Mouse (Mus musculus): ENCODE data around the gene Tbc1d2b. TPM values are rescaled to one million over a fixed set of nuclear protein-coding genes. Genes with fewer than 3 reads are reported as not detected.

Gene Tbc1d2b
- polyA plus RNA-seq, 1 experiment from 2014 or later, result 22.7 TPM

DNA sequence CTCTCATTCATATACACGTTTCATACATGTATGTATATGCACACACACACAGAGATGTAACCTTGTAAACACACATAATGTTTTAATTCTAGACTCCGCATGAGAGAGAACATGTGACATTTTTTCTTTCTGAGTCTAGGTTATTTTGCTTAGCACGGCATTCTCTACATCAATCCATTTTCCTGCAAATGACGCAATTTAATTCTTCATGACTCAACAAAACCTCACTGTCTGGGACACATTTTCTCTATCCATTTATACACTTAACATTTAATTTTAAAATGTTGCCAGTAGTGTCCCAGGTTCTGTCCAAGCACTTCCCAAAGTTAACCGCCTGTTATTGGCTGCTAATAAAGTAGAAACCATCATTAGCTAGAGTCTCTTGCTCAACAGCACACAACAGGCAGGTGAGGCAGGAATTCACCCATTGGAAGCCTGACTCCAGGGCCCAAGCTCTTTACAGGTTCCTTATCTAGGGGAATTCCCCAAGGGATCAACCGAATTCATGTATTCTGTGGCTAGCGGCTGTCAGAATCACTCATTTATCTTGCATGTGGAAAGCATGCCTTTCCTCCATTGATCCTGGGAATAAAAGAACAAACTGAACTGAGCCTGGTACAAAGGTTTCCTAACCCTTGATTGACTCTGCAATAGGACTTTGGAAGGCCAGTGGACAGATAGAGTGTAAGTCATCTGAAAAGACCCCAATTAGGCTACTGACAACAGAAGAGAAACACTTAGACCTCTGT is 7.8 kb downstream of the Tbc1d2b start:
- Histone ChIP-seq H3K4me1 (peaks cover 47% of the 10 kb centered on the region), H3K4me3 (no peak overlapping the region), H3K36me3 (0 out of 2 replicates have a peak, but pooled peaks cover 6% of the 10 kb centered on the region), H3K4me2 (no peak overlapping the region), H3K9me3 (no peaks in the 10 kb centered on the region), H3K27me3 (no peaks in the 10 kb centered on the region), H3K27ac (no peak overlapping the region), H3K9ac (no peak overlapping the region)
- ATAC-seq (ENCODE audit: borderline replicate concordance, extremely low read depth, low FRiP score, low TSS enrichment), result no peak
- 82% methylated on average over 7 of the region's 7 CpGs for WGBS

DNA sequence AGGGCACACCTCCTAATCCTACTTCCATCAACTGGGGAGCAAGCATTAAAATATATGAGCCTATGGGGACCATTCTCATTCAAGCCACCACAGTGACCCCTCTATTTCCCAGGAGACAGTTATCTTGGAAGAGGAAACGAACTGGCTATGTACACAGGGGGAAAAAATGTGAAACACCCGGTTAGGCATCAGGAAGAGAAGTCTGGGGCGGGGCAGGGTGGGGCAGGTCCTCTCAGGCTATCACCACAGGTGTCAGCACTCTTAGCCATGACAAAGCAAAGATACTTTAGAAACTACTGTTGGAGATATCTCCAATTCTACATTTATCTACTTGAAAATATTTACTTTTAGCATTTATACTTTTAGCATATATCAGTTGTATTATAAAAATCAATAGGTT is 8.5 kb downstream of the Tbc1d2b start:
- no peak overlapping the region for H3K4me2 ChIP-seq
- H3K9me3 ChIP-seq, result no peaks in the 10 kb centered on the region
- no peaks in the 10 kb centered on the region for H3K27me3 ChIP-seq
- no peak overlapping the region for H3K27ac ChIP-seq
- peaks cover 45% of the 10 kb centered on the region for H3K4me1 ChIP-seq
- H3K4me3 ChIP-seq, result no peak overlapping the region
- WGBS, result 48% methylated on average over 3 of the region's 3 CpGs
- ATAC-seq (ENCODE audit: borderline replicate concordance, extremely low read depth, low FRiP score, low TSS enrichment), result no peak
- no peak overlapping the region for H3K9ac ChIP-seq
- H3K36me3 ChIP-seq, result 0 out of 2 replicates have a peak, but pooled peaks cover 6% of the 10 kb centered on the region

DNA sequence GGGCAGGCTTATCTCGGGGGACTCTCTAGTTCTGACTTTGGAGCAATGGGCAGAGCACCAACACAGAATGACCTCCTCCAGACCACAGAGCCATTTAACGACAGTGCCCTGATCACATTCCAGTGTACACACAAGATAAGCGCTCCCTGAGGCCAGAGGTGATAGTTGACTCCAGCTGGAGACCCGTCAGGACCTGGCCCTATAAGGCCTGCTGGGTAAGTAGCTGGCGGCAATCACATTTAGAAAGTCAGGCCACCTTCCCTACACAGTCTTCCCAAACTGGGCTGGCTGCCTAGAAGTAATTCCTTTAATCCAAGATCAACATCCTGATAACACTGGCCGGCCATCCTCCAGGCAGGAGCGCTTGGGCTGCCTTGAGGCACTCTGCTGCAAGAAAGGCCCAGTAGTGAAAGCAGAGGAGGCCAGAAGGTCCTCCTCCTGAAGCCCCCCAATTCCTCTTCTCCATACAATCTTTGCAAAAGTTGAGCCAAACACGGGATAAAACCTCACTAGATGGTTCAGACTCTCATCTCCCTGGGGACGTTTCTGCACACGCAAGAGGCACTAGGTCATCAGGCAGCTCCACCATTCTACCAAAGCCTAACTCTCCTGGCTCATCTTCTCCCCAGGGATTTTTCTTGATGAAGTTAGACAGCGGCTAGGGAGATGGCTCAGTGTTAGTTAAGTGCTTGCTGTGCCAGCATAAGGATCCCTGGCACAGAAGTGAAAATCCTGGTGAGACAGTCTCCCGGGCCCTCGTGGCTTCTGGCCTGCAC is 9.8 kb downstream of the Tbc1d2b start:
- no peaks in the 10 kb centered on the region for H3K27me3 ChIP-seq
- WGBS, result 40% methylated on average over 13 of the region's 13 CpGs
- H3K9ac ChIP-seq, result no peak overlapping the region
- H3K4me2 ChIP-seq, result no peak overlapping the region
- H3K27ac ChIP-seq, result peak overlapping the region; percentile 37
- ATAC-seq (ENCODE audit: borderline replicate concordance, extremely low read depth, low FRiP score, low TSS enrichment), result peak; percentile 24; the same call in 1 of the 2 replicates
- peaks cover 44% of the 10 kb centered on the region for H3K4me1 ChIP-seq
- no peak overlapping the region for H3K4me3 ChIP-seq
- H3K9me3 ChIP-seq, result no peaks in the 10 kb centered on the region
- 0 out of 2 replicates have a peak, but pooled peaks cover 6% of the 10 kb centered on the region for H3K36me3 ChIP-seq

DNA sequence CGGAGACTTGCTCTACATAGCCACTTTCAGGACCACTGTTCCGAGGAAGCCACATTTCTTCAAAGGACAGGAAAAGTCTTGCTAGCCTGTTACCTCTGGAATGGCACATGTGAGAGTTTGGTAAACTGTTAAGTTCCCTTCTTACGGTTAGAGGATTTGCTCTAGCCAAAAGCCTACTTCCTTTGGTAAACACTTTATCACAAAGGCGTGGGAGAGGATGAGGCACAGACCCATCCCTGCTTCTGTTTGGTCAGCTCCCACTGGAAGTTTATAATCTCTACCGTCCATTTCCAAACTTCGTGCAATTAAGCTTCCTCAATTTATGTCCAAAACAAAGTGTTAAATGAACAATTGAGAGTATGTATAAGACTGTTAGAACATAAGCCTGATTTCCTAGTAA is 10.5 kb downstream of the Tbc1d2b start:
- Histone ChIP-seq H3K9ac (no peak overlapping the region), H3K4me1 (peaks cover 40% of the 10 kb centered on the region), H3K27me3 (no peaks in the 10 kb centered on the region), H3K36me3 (0 out of 2 replicates have a peak, but pooled peaks cover 6% of the 10 kb centered on the region), H3K9me3 (no peaks in the 10 kb centered on the region), H3K4me2 (no peak overlapping the region), H3K27ac (peak overlapping the region; percentile 37; the same call in 1 of the 2 replicates), H3K4me3 (no peak overlapping the region)
- ATAC-seq (ENCODE audit: borderline replicate concordance, extremely low read depth, low FRiP score, low TSS enrichment), result no peak
- WGBS, result 34% methylated on average over 6 of the region's 6 CpGs

DNA sequence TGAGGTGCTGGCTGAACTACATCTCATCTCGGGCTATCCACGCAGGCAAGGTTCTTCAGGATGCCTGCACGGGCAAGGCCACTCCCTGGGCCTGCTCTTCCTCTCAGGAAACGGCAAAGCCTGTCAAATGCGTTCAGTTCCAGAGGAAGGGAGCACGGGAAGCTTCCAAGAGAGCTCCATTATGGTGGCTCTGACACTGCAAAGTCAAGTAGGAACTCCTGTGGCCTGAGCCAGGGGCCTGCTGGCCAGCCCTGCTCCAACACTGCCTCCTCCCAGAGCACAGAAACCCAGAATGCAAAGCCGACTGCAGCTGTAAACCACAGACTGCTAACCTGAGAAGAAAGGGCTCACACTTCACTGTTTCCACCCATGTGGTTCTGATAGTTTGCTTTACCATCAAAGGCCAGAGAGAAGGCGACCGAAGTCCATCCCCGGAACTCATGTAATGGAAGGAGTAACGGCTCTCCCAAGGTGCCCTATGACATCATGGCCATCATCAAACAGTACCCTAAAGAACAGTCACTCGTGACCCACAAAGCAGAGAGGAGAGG is 11.1 kb downstream of the Tbc1d2b start:
- Histone ChIP-seq H3K4me1 (peaks cover 40% of the 10 kb centered on the region), H3K27me3 (no peaks in the 10 kb centered on the region), H3K4me2 (no peak overlapping the region), H3K27ac (no peak overlapping the region), H3K9me3 (no peaks in the 10 kb centered on the region), H3K9ac (no peak overlapping the region), H3K4me3 (no peak overlapping the region), H3K36me3 (0 out of 2 replicates have a peak, but pooled peaks cover 6% of the 10 kb centered on the region)
- no peak for ATAC-seq (ENCODE audit: borderline replicate concordance, extremely low read depth, low FRiP score, low TSS enrichment)
- WGBS, result 73% methylated on average over 12 of the region's 12 CpGs

DNA sequence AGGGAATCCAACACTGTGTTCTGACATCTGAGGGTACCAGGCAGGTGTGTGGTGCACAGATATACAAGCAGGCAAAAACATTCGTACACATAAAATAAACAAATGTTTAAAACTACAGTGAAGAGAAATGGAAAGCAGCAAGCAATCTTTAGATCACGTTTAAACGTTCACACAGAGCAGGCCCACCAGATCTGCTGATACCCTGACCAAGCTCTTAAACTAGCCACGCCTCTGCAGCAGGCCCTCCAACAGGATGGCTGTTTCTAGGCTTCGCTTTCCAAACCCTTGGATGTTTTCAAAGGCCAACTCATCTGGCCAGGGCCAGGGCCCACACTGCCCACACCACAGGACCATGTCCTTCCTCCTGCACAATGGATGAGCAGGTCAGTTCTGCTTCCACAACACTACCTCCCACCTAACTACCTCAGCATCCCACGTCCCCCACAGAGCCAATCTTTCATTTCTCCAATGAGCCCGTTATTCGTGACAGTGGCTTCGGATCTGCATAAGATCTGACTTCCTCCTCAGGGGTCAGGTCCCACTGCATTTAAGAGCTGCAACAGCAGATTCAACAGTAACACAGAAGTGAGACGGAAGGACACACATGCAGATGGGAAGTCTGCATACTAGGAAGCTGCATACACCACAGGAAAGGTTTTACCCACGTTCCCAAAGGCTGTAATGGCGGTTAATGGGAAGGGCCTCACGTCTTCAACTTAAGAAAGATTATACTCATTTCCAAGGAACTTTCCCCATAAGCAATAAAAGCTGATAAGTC is 12.7 kb downstream of the Tbc1d2b start:
- ATAC-seq (ENCODE audit: borderline replicate concordance, extremely low read depth, low FRiP score, low TSS enrichment), result no peak
- no peak overlapping the region for H3K9ac ChIP-seq
- H3K4me2 ChIP-seq, result no peak overlapping the region
- H3K27me3 ChIP-seq, result no peaks in the 10 kb centered on the region
- H3K9me3 ChIP-seq, result no peaks in the 10 kb centered on the region
- H3K4me1 ChIP-seq, result peaks cover 40% of the 10 kb centered on the region
- no peak overlapping the region for H3K4me3 ChIP-seq
- no peak overlapping the region for H3K27ac ChIP-seq
- 76% methylated on average over 13 of the region's 13 CpGs for WGBS
- H3K36me3 ChIP-seq, result no peaks in the 10 kb centered on the region

DNA sequence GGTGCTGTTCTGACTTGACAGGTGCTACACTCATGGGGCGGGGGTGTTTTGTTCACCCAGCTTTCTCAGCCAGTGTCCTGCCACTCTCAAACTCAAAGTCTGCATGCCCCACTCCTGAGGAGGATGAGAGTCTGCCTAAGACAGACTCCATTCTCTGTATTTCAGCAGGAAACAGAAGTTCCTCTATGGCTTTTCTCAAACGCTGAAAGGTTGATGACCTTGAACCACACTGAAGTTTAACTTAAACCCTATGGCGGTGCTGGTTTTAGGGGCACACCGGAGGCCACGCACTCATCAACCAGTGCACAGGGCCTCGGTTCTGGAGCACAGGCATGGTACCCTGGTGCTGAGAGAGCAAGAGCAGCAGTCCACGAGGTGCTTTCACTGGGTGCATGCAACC is 13.4 kb downstream of the Tbc1d2b start:
- Histone ChIP-seq H3K4me1 (peaks cover 40% of the 10 kb centered on the region), H3K9ac (no peak overlapping the region), H3K36me3 (no peaks in the 10 kb centered on the region; the same call in 1 of the 2 replicates), H3K9me3 (no peaks in the 10 kb centered on the region), H3K27ac (no peak overlapping the region), H3K27me3 (no peaks in the 10 kb centered on the region), H3K4me3 (no peak overlapping the region), H3K4me2 (no peak overlapping the region)
- no peak for ATAC-seq (ENCODE audit: borderline replicate concordance, extremely low read depth, low FRiP score, low TSS enrichment)
- WGBS, result 77% methylated on average over 7 of the region's 7 CpGs

DNA sequence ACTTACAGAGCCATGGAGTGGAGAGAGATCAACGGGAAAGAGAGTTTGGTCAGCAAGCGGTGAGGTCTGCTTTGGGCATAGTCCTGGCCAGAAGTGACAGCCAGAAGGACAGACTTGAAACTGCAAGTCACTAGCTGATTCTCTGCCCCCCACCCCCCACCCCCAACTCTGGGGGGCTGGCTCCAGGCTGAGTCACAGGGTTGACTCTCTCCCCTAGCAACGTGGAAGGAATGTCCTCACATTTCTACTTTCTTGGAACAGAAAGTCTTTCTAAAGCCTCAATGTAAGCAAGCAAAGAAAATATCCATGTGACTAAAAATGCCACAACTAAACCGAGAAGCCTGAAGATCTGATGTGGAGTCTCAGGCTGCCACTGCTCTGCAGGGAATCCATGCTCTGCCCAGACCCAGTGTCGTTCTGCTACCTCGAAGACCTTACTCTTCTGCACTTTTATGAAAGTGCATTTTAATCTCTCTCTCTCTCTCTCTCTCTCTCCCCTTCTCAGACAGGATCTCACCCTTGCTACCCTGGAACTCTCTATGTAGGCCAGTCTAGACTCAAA is 14.7 kb downstream of the Tbc1d2b start:
- peak; percentile 33; the same call in 1 of the 2 replicates for ATAC-seq (ENCODE audit: borderline replicate concordance, extremely low read depth, low FRiP score, low TSS enrichment)
- H3K27ac ChIP-seq, result no peak overlapping the region
- 49% methylated on average over 6 of the region's 6 CpGs for WGBS
- no peaks in the 10 kb centered on the region for H3K9me3 ChIP-seq
- no peak overlapping the region for H3K9ac ChIP-seq
- no peaks in the 10 kb centered on the region for H3K27me3 ChIP-seq
- H3K4me1 ChIP-seq, result peaks cover 29% of the 10 kb centered on the region
- H3K4me2 ChIP-seq, result no peak overlapping the region
- no peaks in the 10 kb centered on the region; the same call in 1 of the 2 replicates for H3K36me3 ChIP-seq
- H3K4me3 ChIP-seq, result no peak overlapping the region

DNA sequence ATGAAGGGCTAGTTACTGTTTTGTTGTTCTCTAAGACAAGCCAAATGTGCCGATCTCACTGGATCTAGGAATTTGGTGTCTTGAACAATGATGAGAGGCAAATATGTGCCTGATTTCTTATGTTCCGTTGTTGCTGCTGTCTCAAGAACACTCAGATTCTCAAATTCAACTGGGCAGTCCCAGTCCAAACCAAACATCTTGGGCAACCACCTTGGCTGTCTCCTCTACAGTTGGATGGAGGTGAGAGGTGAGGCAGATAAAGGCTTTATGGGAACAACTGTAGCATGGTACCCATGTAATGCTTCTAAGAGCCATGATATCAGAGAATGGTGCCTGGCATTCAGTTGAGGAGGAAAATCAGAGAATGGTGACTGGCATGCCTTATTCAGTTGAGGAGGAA is 17.4 kb downstream of the Tbc1d2b start:
- peaks cover 8% of the 10 kb centered on the region for H3K36me3 ChIP-seq
- H3K4me2 ChIP-seq, result no peak overlapping the region
- ATAC-seq (ENCODE audit: borderline replicate concordance, extremely low read depth, low FRiP score, low TSS enrichment), result no peak
- no peaks in the 10 kb centered on the region for H3K27me3 ChIP-seq
- H3K27ac ChIP-seq, result no peak overlapping the region
- 82% methylated on average over 2 of the region's 2 CpGs for WGBS
- H3K4me3 ChIP-seq, result no peak overlapping the region
- H3K9ac ChIP-seq, result no peak overlapping the region
- peaks cover 9% of the 10 kb centered on the region for H3K4me1 ChIP-seq
- no peaks in the 10 kb centered on the region for H3K9me3 ChIP-seq

DNA sequence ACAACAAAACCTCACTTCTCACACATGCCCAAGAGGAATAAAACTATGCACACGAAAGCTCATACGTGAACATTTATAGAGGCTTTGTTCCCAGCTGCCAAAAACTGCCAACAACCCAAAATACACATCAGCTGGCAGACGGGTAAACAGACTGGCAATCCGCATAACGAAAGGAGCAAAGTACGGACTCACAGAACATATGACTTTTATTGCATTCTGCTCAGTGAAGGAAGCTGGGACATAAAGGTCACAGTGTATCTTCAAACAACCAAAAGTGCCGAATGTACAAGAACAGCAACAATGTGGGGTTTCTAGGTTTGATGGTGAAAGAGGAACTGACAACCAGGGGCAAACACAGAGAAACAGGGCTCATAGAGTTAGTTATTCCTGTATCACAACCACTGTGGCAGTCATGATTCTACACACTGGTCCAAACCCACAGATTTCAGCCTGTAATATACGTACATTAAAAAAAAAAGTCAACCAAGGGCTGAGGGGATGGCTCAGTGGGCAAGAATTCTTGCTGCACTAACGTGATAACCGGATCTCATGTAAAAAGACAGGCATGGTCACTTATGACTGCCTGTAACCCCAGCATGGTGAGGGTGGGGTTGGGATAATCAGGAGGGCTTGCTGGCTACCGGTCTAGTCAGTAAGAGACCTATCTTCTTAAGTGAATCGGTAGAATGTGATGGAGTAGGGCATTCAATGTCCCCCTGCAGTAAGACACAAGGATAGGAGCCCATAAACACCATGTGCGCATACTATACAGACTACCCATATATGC is 19.4 kb downstream of the Tbc1d2b start:
- Histone ChIP-seq H3K9me3 (no peaks in the 10 kb centered on the region), H3K4me2 (no peak overlapping the region), H3K4me1 (peaks cover 5% of the 10 kb centered on the region), H3K9ac (no peak overlapping the region), H3K36me3 (peaks cover 15% of the 10 kb centered on the region), H3K27ac (no peak overlapping the region), H3K27me3 (no peaks in the 10 kb centered on the region), H3K4me3 (no peak overlapping the region)
- WGBS, result 80% methylated on average over 13 of the region's 13 CpGs
- ATAC-seq (ENCODE audit: borderline replicate concordance, extremely low read depth, low FRiP score, low TSS enrichment), result no peak
